Mouse (Mus musculus) embryo, embryonic 10 days (tissue): Measurements from ENCODE around the gene Ift88.
A peak's percentile ranks its signal among the peaks of the same experiment; 100 is the strongest.

Experiments used
- DNase-seq: peaks from one replicate; pipeline ENCODE4 v3.0.0-alpha.2; 2015; ENCODE audit warnings: low spot score

Gene Ift88

GRCm38 (mm10) chr14:57423432-57424211 lies at the start of gene Ift88:
Ift88 (plus strand) TSS chr14:57424062.
- peak; percentile 96 for DNase-seq

- no peak for DNase-seq
Observed at GRCm38 (mm10) chr14:57375205-57375604, 48.7 kb upstream of the Ift88 start.

GRCm38 (mm10) chr14:57376016-57376415 lies 47.8 kb upstream of the Ift88 start:
- no peak for DNase-seq

DNA sequence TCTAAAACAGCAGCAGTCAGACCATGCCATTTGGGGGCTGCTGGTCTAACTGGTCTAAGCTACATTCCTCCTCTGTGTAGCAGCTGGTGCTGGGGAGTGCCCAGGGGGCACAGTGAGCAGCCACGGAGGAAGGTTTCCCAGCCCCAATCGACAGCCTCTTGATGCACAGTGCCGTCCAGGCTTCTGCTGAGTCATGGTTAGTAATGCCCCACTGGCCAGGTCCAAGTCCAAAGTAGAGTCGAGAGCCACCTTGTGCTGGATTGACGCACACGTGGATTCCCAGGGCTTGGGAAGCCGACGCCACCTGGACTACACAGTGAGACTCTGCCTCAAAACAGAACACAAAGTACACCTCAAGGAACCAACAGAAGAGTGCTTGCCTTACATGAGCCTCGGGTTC lies 46.9 kb upstream of the Ift88 start:
- DNase-seq = no peak

DNA sequence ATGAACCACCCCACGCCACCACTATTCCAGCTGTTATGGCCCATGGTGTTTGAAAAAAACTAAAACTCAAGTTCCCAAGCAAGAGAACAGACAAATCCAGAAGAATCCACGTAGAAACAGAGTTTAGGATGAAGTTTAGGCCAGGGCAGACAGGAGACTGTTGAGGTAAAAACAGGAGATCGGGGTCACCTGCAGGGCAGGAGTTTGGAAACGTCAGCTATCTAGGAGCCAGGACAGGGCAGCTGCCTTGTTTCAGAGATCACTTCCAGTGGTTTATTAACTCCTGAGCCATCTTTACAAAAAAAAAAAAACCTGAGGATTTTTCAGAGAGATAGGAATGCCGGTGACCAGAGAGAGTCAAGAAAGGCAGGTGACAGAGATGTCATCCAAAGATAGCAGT lies 46.3 kb upstream of the Ift88 start:
- no peak for DNase-seq

DNA sequence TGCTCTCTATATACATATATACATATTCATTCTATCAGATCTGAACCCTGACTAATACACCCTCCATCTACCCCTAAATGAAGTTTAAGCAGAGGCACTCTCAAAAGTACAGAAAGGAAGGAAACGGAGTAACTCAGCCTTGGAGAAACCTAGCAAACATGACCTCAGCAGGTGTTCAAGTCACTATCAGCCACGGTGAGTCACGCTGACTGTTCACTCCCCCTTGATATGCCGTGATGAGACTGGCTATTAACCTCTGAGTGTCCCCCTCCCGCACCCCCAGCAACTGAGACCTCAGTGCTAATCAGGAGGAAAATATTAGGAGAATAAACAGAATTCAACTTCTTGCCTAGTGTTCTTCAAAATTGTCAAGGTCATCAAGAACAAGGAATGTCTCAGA lies 38.2 kb upstream of the Ift88 start:
- no peak for DNase-seq

GRCm38 (mm10) chr14:57386758-57387561 lies 36.9 kb upstream of the Ift88 start:
- DNase-seq = no peak

DNA sequence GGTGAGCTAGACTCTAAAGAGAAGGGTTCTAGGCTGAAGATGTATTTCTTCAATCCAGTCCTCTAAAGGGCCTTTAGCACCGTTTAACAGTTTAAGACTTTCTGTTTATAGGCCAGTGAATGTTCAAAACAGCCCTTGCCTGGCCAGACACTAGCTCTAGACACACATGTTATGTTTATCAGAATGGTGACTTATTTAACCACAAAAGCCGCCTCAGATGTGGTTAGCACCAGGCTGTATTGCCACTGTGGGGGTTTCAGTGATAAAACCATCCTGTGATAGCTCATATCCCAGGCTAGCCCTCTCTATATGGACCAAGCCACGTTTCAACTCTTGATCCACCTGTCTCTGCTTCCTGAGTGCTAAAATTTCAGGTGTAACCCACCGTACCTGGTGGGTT lies 32.2 kb upstream of the Ift88 start:
- no peak for DNase-seq

DNA sequence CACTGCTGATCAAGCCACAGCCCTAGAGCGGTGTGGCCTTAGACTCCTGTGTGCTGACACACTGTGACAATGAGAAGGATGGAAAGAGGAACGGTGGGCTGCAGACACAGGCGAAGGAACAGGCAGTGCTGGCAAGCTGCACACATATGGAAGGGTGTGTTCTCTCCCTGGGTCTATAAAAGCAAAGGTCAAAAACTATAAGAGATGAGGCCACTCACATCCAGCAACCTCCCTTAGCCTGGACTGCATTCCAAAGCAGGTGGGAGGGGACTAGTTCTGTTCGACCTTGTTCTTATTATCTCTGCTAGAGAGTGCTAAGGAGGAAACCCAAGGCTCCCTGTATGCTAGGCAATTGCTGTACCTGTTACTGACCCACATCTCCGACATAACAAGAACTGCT lies 31.6 kb upstream of the Ift88 start:
- no peak for DNase-seq

GRCm38 (mm10) chr14:57395470-57395869 lies 28.4 kb upstream of the Ift88 start:
- no peak for DNase-seq

GRCm38 (mm10) chr14:57397221-57397620 lies 26.6 kb upstream of the Ift88 start:
- DNase-seq = no peak

DNA sequence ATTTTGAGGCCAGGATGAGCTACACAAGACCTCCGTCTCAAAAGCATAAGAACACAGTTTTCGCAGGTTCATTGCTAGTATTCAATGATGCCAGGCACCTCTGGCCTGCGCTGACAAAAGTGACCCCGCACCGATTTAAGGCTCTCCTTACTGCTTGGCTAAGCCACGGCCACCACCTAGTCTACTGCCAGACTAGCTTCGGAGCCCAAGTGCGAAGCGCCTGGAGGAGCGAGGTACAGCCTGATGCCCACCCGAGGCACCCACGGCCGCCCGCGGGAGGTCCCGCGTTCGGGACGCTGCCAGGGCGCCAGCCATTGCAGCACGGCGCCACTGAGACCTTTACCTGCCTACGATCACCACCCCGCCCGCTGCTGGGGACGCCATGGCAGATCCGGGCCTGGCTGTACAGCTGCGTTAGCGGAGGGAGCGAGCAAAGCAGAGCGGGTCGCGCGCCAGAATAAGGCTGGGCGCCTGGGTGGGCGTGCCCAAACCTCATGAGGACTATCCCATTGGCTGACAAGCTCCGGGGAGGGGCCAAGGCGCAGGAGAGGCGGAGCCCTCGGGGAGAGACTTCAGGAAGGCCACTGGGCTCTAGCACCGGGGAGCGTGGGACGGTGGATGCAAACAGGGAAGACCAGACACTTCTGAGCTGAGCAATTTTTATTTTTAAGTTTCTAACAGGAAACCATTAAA lies 25.7 kb upstream of the Ift88 start, which contains the start of gene Cryl1:
Gene Cryl1, minus strand, starts transcription at position 465 of the 693 bp plus-strand sequence.
- peak; percentile 97 for DNase-seq

DNA sequence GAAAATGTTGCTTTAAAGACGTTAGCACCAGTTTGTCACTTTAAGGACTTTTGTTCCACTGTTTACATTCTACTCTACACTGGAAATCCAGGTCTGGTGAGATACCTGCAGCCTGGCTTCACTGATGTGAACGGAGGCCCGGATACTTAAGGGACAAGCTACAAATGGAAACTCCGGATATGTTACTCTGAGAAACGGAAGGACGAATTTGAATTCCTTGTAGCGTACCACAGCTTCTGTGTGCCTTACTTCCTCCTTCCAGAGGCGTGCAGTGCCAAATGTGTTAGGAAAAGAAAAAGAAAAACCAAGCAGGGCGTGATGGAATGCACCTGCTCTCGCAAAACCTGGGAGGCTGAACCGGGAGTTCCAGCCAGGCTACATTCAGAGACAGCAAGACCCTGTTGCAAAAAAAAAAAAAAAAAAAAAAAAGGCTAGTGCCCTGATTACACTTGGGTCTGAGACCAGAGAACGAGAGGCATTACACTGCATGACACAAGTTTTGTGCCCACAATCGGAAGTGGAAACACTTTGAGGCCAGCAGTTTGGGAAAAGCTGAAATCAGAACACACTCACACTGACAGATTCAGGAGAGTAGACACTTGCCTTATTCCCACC lies 24.9 kb upstream of the Ift88 start:
- no peak for DNase-seq

- DNase-seq = no peak
Observed at GRCm38 (mm10) chr14:57402815-57403214, 21.0 kb upstream of the Ift88 start.

DNA sequence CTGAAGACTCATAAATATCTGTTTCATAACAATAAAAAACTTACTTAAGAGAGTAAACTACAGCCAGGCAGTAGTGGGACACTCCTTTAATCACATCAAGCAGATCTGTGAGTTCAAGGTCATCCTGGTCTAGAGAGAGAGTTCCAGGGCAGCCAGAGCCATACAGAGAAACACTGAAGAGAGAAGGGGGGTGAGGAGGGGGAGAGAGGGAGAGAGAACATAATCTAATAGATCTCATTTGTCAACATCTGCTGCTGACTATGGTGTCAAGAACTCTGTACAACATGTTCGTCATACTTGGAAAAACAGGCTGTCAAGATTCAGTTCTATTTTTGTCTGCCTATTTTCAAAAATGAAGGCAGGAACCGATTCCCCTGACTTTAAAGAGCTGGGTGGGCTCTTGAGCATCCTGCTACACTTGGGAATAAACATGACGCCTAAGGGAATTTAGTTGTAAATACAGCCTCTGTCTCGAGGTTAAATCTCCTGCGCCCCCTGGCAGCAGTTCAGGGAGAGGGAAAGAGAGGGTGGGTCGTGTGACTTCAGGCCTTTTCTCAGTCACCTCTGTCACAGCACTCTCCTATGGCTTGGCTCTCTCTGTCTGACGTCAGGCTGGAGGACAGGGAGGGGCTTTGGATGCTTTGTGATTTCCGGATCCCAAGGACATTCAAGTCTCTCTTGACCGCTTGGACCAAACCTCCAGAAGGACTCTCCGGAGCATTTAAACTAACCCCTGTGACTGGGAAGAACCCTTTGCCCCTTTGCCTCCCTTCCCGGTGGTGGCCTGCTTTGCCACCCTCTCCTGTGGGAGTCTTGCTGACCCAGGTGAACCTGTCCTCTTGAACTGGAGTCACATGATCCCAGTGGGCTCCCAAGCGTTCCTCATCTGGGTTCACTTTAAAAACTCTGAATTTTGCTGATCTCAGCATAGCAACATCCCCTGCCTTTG lies 16.5 kb upstream of the Ift88 start:
- peak; percentile 86 for DNase-seq

GRCm38 (mm10) chr14:57408100-57408499 lies 15.8 kb upstream of the Ift88 start:
- no peak for DNase-seq

DNA sequence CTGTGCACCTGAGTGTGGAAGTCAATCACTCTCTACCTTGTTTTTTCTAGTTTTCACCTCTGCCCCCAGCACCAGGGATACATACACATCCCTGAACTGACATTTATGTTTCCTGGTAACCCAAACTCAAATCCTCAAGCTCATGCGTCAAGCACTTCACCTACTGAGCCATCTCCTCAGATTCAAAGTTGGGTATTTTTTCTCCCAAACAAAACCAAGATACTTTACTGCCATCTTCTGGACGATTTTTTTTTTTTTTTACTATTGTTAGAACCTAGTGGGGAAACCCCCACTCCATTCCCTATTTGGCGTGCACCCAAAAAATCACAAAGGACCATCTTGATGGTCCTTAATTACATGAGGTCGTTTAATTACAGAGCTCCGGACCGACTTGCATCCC lies 14.8 kb upstream of the Ift88 start:
- DNase-seq = no peak

GRCm38 (mm10) chr14:57412166-57412565 lies 11.7 kb upstream of the Ift88 start:
- no peak for DNase-seq

GRCm38 (mm10) chr14:57417187-57417586 lies 6.7 kb upstream of the Ift88 start:
- no peak for DNase-seq

- DNase-seq = no peak
Observed at GRCm38 (mm10) chr14:57424212-57424561, 325 bp downstream of the Ift88 start.

- no peak for DNase-seq
Observed at GRCm38 (mm10) chr14:57430451-57430850, 6.6 kb downstream of the Ift88 start.
